Mouse (Mus musculus) gastrocnemius, adult 2 months (tissue): ENCODE measurements around the gene Pdgfc. TPM values are rescaled to one million over a fixed set of nuclear protein-coding genes. Genes with fewer than 3 reads are reported as not detected.
A peak's percentile ranks its signal among the peaks of the same experiment; 100 is the strongest.

Source experiments
- DNase-seq: peaks from one replicate; pipeline ENCODE4 v3.0.0; 2022
- H3K27ac ChIP-seq: fragments of 200-600 bp; 2 replicates; pipeline ENCODE4 v1.8.1; 2022; ENCODE audit warnings: mild to moderate bottlenecking
- H3K4me3 ChIP-seq: fragments of 200-600 bp; 2 replicates; pipeline ENCODE4 v1.8.1; 2022; ENCODE audit warnings: mild to moderate bottlenecking, moderate library complexity
- CTCF ChIP-seq: fragments of 200-600 bp; IDR thresholded peaks from 2 replicates; pipeline ENCODE4 v1.8.1; 2022; ENCODE audit warnings: antibody characterized with exemption, mild to moderate bottlenecking, moderate library complexity
- intact Hi-C: fragments of 180-260 bp; cut with DNase I; formaldehyde crosslinking; loops from one replicate; pipeline ENCODE4 v1.15.1; 2025
- total RNA-seq, 2 experiments: library from RNA; stranded (reverse); gene quantifications; 2 replicates each; pipeline ENCODE4 v1.2.3; 2021

Pdgfc gene
- total RNA-seq, 2 experiments from 2014 or later = 1.6 to 3.3 TPM

GRCm38 (mm10) chr3:81054074-81054473 is 17.9 kb downstream of the Pdgfc start:
- no peak for TF ChIP-seq CTCF
- intact Hi-C loops = no loop called here
- DNase-seq = no peak
- Histone ChIP-seq H3K27ac (no peak overlapping the region), H3K4me3 (no peak overlapping the region)

- no peak overlapping the region for H3K27ac ChIP-seq
- intact Hi-C loops = no loop called here
- no peak for TF ChIP-seq CTCF
- no peak for DNase-seq
- no peak overlapping the region for H3K4me3 ChIP-seq
Measured at GRCm38 (mm10) chr3:81057719-81058118, 21.5 kb downstream of the Pdgfc start.

DNA sequence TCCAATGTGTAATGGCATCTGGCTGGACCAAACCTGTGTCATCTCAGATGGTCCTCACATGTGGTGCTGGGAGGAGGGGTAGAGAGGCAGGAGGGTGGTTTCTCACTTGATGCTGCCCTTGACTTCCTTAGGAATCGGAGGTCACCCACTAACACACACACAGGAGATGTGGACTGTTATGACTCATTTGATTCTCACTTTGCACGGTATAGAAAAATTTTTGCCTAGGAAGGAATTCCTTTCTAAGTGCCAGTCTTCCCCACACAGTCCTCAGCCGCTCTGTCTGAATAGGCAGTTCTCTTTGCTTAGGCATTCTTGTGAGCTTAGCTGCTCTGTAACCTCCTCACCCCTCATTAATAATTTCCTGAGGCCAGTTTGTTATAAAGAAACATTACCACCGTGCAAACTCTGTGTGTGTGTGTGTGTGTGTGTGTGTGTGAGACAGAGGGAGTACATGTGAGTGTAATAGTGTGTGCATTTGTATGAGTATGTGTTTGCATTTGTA is 22.4 kb downstream of the Pdgfc start:
- H3K27ac ChIP-seq = no peak overlapping the region
- TF ChIP-seq CTCF = no peak
- no peak overlapping the region for H3K4me3 ChIP-seq
- intact Hi-C loops = no loop called here
- DNase-seq = no peak

- no peak for DNase-seq
- intact Hi-C loops = no loop called here
- Histone ChIP-seq H3K27ac (no peak overlapping the region), H3K4me3 (no peak overlapping the region)
- TF ChIP-seq CTCF = no peak
Measured at GRCm38 (mm10) chr3:81068550-81068949, 32.3 kb downstream of the Pdgfc start.

DNA sequence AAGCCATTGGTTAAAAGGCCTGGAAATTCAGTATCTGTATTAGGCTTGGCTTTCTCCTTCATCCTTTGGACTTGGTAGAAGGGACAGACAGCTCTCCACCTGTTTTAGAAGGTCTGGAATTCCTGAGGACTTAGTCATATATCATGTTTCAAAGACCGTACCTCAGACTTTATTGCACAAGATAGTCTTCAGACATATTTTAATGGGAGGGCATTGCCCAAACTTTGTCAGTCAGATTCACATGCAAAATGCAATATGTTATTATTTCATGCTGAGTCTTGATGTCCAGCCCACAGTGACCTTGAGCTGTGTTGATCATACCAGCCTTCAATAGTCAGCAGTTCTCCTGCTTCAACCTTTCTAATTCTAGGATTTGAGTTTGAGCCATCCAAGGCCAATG is 64.9 kb downstream of the Pdgfc start:
- DNase-seq = no peak
- no peak overlapping the region for H3K4me3 ChIP-seq
- TF ChIP-seq CTCF = no peak
- intact Hi-C loops = no loop called here
- no peak overlapping the region for H3K27ac ChIP-seq

DNA sequence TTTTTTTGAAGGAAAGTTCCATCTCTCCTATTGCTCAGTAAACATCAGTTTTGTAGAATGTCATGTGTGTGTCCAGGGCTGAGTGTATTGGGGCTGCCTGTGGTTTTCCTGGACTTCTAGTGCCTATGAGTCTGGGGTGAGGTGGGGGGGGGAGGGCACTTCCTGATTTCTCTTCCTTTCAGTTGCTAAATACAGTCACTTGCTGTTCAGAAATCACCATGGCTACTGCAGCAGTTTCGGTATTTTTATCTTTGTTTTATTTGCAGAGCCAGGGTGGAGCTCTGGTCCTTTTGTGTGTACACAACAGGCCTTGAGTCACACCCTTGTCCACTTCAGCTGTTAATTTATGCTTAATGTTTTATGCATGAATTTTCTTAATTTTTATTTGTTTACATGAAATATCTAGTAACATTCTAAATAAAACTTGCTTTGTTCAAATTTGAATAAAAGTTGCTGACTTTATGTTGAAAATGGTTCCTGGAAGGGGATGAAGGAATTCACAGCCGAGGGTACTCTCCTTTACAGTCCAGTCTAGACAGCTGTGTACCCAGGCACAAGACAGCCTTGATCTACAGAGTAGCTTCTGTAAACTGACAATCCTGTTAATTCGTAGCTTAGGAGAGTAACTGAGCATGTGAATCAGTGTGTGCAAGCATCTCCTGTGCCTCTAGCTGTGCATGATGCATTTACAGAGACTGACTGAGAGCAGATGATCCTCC is 66.1 kb downstream of the Pdgfc start:
- no peak for TF ChIP-seq CTCF
- intact Hi-C loops = no loop called here
- no peak for DNase-seq
- Histone ChIP-seq H3K27ac (peak overlapping the region; percentile 16; the same call in 1 of the 2 replicates), H3K4me3 (no peak overlapping the region)

- no peak overlapping the region for H3K4me3 ChIP-seq
- no peak overlapping the region for H3K27ac ChIP-seq
- no peak for TF ChIP-seq CTCF
- DNase-seq = no peak
- intact Hi-C loops = no loop called here
Measured at GRCm38 (mm10) chr3:81102877-81103420, 66.7 kb downstream of the Pdgfc start.

DNA sequence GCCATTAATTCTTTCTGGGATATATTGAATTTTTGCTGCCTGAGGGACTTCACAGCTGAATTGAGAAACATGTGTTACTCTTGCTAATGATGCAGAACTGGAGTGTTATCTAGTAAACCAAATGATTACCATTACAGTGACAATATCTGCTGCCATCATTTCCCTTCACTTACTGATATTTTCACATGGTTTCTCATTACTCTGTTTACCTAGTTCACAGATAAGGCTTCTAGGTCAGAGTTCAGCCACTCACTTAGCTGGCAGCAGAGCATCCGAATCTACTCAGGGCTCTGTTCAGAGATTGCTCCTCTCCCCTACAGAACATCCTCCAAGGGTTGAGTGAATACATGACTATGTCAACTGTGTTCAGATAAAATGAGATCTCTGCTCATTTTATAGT is 71.3 kb downstream of the Pdgfc start:
- intact Hi-C loops = no loop called here
- no peak for DNase-seq
- TF ChIP-seq CTCF = no peak
- no peak overlapping the region for H3K27ac ChIP-seq
- no peak overlapping the region for H3K4me3 ChIP-seq

DNA sequence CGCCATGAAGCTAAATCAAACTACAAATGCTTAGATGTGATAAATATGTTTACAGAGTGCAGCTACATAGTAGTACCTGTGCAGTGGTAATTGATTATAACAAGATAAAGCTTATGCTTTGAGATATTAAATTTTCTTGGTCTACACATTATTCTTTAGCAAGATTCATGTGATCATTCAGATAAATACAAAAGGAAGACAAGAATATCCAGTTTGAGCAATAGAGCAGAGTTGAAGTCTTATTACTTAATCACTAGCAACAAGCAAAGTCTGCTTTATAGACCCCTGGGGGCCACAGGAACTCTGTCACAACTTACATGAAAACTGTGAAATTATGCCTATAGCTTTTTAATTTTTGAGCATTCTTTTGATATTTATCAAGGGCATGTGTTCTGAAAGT is 74.8 kb downstream of the Pdgfc start:
- TF ChIP-seq CTCF = no peak
- intact Hi-C loops = no loop called here
- DNase-seq = no peak
- no peak overlapping the region for H3K4me3 ChIP-seq
- no peak overlapping the region for H3K27ac ChIP-seq

- intact Hi-C loops = no loop called here
- H3K27ac ChIP-seq = no peak overlapping the region
Measured at GRCm38 (mm10) chr3:81112892-81113291, 76.7 kb downstream of the Pdgfc start.

DNA sequence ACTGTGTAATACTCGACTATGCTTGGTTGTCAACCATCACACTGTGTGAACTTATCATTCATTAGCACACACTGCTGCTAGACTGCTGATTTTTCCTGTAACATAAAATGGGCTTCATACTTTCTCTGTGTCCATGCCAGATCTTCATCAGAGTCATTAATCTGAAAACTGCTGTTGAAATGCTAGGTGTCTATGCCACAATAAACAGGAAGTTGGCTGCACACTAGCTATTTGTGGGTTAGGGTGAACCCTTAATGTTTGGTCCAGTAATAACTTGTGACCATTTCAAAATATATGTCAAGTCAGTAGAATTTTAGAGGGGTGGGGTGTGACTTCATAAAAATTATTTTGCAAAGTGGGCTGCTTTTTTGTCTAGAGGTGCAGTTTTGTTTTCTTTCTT is 84.4 kb downstream of the Pdgfc start:
- Histone ChIP-seq H3K27ac (no peak overlapping the region), H3K4me3 (no peak overlapping the region)
- intact Hi-C loops = no loop called here
- DNase-seq = no peak
- no peak for TF ChIP-seq CTCF

More at GRCm38 (mm10) chr3:81112892-81113291, 76.7 kb downstream of the Pdgfc start:
- no peak for TF ChIP-seq CTCF
- H3K4me3 ChIP-seq = no peak overlapping the region
- DNase-seq = no peak

- DNase-seq = no peak
- intact Hi-C loops = no loop called here
- TF ChIP-seq CTCF = no peak
- Histone ChIP-seq H3K27ac (no peak overlapping the region), H3K4me3 (no peak overlapping the region)
Measured at GRCm38 (mm10) chr3:81121731-81122130, 85.5 kb downstream of the Pdgfc start.

GRCm38 (mm10) chr3:81123461-81123860 is 87.2 kb downstream of the Pdgfc start:
- Histone ChIP-seq H3K4me3 (no peak overlapping the region), H3K27ac (no peak overlapping the region)
- no peak for DNase-seq
- TF ChIP-seq CTCF = no peak
- intact Hi-C loops = no loop called here

DNA sequence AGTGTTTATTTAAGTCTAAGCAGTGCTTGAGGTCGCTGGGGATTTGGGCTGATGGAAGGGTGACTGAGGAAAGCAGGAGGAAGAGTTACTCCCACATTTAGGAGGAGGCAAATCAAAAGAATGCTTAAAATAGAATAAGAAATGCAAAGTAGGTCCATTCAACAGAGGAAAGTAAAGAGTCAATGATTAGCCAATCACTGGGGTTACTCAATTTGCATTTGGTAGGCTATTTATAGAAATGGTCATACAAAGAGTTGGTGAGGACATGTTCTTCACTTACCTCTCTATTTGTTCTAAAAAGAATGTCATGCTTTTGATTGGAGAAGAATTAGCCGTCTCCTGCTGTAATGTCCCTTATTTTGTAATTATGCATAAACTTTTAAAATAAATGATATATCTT is 90.8 kb downstream of the Pdgfc start:
- TF ChIP-seq CTCF = no peak
- H3K4me3 ChIP-seq = no peak overlapping the region
- intact Hi-C loops = no loop called here
- H3K27ac ChIP-seq = no peak overlapping the region
- no peak for DNase-seq
